Mouse (Mus musculus) heart, embryonic 12.5 days (tissue): ENCODE measurements around the gene Nppa. TPM values are rescaled to one million over a fixed set of nuclear protein-coding genes. Genes with fewer than 3 reads are reported as not detected.

Experiments used
- ATAC-seq: fragments of 200-750 bp; cut with Nextera tagmentation; 2 replicates; pipeline ENCODE4 v1.8.0; 2017; ENCODE audit warnings: moderate TSS enrichment, moderate library complexity; ENCODE audit not compliant: insufficient number of reproducible peaks, low FRiP score
- H3K27ac ChIP-seq: fragments of 300-500 bp; sonication (generic); 2 replicates; pipeline ENCODE4 v1.5.1; 2016; ENCODE audit warnings: mild to moderate bottlenecking, moderate library complexity; ENCODE audit not compliant: poor library complexity, severe bottlenecking
- H3K27me3 ChIP-seq: fragments of 300-500 bp; sonication (generic); replicated peaks from 2 replicates; pipeline ENCODE4 v1.6.1; 2016; ENCODE audit warnings: mild to moderate bottlenecking, moderate library complexity
- H3K36me3 ChIP-seq: fragments of 300-500 bp; sonication (generic); 2 replicates; pipeline ENCODE4 v1.6.1; 2016; ENCODE audit warnings: mild to moderate bottlenecking, moderate library complexity
- H3K4me1 ChIP-seq: fragments of 300-500 bp; sonication (generic); replicated peaks from 2 replicates; pipeline ENCODE4 v1.6.1; 2016; ENCODE audit warnings: mild to moderate bottlenecking
- H3K4me2 ChIP-seq: fragments of 300-500 bp; sonication (generic); 2 replicates; pipeline ENCODE4 v1.6.1; 2016; ENCODE audit warnings: mild to moderate bottlenecking, moderate library complexity
- H3K4me3 ChIP-seq: fragments of 300-500 bp; sonication (generic); 2 replicates; pipeline ENCODE4 v1.5.1; 2016; ENCODE audit warnings: mild to moderate bottlenecking
- H3K9ac ChIP-seq: fragments of 300-500 bp; sonication (generic); 2 replicates; pipeline ENCODE4 v1.6.1; 2016; ENCODE audit warnings: mild to moderate bottlenecking, moderate library complexity
- H3K9me3 ChIP-seq: fragments of 300-500 bp; sonication (generic); replicated peaks from 2 replicates; pipeline ENCODE4 v1.6.1; 2016; ENCODE audit warnings: mild to moderate bottlenecking, moderate library complexity
- WGBS: fragments of 180-500 bp; shearing (Covaris S2); methylation state at CpG from one replicate; pipeline ENCODE4 v1.1.7; 2016; 5-methylcytosine and 5-hydroxymethylcytosine counted together
- polyA plus RNA-seq: library from polyadenylated mRNA; unstranded; fragments of >200 nt; fragmentation: Nextera tagmentation; extraction: Ambion mirVana; gene quantifications from 2 replicates; pipeline ENCODE4 v1.2.1, GENCODE M21; 2016

Gene Nppa
- polyA plus RNA-seq, 1 experiment from 2014 or later, result 5,688 TPM

GRCm38 (mm10) chr4:147978391-147978790, 22.1 kb upstream of the Nppa start:
- ATAC-seq, result no peak
- Histone ChIP-seq H3K9me3 (peaks cover 8% of the 10 kb centered on the region), H3K4me3 (no peak overlapping the region), H3K4me1 (no peaks in the 10 kb centered on the region), H3K36me3 (no peaks in the 10 kb centered on the region), H3K9ac (no peak overlapping the region), H3K27ac (no peak overlapping the region), H3K27me3 (peaks cover 24% of the 10 kb centered on the region; the same call in 1 of the 2 replicates), H3K4me2 (no peak overlapping the region)
- 82% methylated on average over 6 of the region's 6 CpGs for WGBS

- Histone ChIP-seq H3K36me3 (no peaks in the 10 kb centered on the region), H3K27ac (no peak overlapping the region), H3K9me3 (peaks cover 8% of the 10 kb centered on the region), H3K9ac (no peak overlapping the region), H3K4me3 (no peak overlapping the region), H3K4me2 (no peak overlapping the region), H3K4me1 (no peaks in the 10 kb centered on the region), H3K27me3 (peaks cover 23% of the 10 kb centered on the region; the same call in 1 of the 2 replicates)
- 73% methylated on average over 7 of the region's 7 CpGs for WGBS
- ATAC-seq, result no peak
Measured at GRCm38 (mm10) chr4:147979441-147979860, 21.1 kb upstream of the Nppa start.

GRCm38 (mm10) chr4:147985205-147986132, 15.1 kb upstream of the Nppa start, which contains the start of gene Nppb:
TSS of gene Nppb (plus strand) at chr4:147985788.
- peak; percentile 83 for ATAC-seq

GRCm38 (mm10) chr4:147993571-147994095, 6.9 kb upstream of the Nppa start:
- ATAC-seq, result no peak
- Histone ChIP-seq H3K36me3 (no peaks in the 10 kb centered on the region), H3K9me3 (no peaks in the 10 kb centered on the region)

More at GRCm38 (mm10) chr4:147985205-147986132, 15.1 kb upstream of the Nppa start, which contains the start of gene Nppb:
- H3K27ac ChIP-seq, result peak within 1 kb of the TSS; percentile 85
- H3K9me3 ChIP-seq, result no peaks in the 10 kb centered on the region
- H3K4me3 ChIP-seq, result peak within 1 kb of the TSS; percentile 50
- H3K4me1 ChIP-seq, result peaks cover 13% of the 10 kb centered on the region
- H3K36me3 ChIP-seq, result no peaks in the 10 kb centered on the region
- 10% methylated on average over 20 of the region's 20 CpGs for WGBS
- H3K4me2 ChIP-seq, result peak within 1 kb of the TSS; percentile 62
- peaks cover 8% of the 10 kb centered on the region; the same call in 1 of the 2 replicates for H3K27me3 ChIP-seq
- H3K9ac ChIP-seq, result peak within 1 kb of the TSS; percentile 72

GRCm38 (mm10) chr4:147995311-147995710, 5.2 kb upstream of the Nppa start:
- WGBS, result 77% methylated on average over 3 of the region's 3 CpGs
- peaks cover 16% of the 10 kb centered on the region; the same call in 1 of the 2 replicates for H3K27me3 ChIP-seq
- H3K9ac ChIP-seq, result no peak overlapping the region
- no peak overlapping the region for H3K27ac ChIP-seq
- ATAC-seq, result no peak
- no peaks in the 10 kb centered on the region for H3K36me3 ChIP-seq
- H3K4me1 ChIP-seq, result peaks cover 16% of the 10 kb centered on the region
- no peak overlapping the region for H3K4me3 ChIP-seq
- H3K9me3 ChIP-seq, result no peaks in the 10 kb centered on the region
- no peak overlapping the region for H3K4me2 ChIP-seq

More at GRCm38 (mm10) chr4:147993571-147994095, 6.9 kb upstream of the Nppa start:
- peaks cover 10% of the 10 kb centered on the region; the same call in 1 of the 2 replicates for H3K27me3 ChIP-seq
- no peak overlapping the region for H3K4me2 ChIP-seq
- H3K27ac ChIP-seq, result no peak overlapping the region
- H3K4me1 ChIP-seq, result no peaks in the 10 kb centered on the region
- WGBS, result 57% methylated on average over 7 of the region's 7 CpGs
- no peak overlapping the region for H3K9ac ChIP-seq
- H3K4me3 ChIP-seq, result no peak overlapping the region

- Histone ChIP-seq H3K9me3 (no peaks in the 10 kb centered on the region), H3K27me3 (peaks cover 21% of the 10 kb centered on the region; the same call in 1 of the 2 replicates), H3K4me2 (peak overlapping the region; percentile 11), H3K4me3 (peak overlapping the region; percentile 37), H3K4me1 (peaks cover 17% of the 10 kb centered on the region), H3K36me3 (peaks cover 28% of the 10 kb centered on the region), H3K27ac (peak overlapping the region; percentile 50), H3K9ac (peak overlapping the region; percentile 49; the same call in 1 of the 2 replicates)
- WGBS, result 66% methylated on average over 17 of the region's 17 CpGs
- ATAC-seq, result no peak
Measured at GRCm38 (mm10) chr4:148001013-148001789, 679 bp downstream of the Nppa start.

GRCm38 (mm10) chr4:148001866-148002265, 1.3 kb downstream of the Nppa start:
- Histone ChIP-seq H3K9ac (no peak overlapping the region), H3K27ac (peak overlapping the region; percentile 50), H3K27me3 (peaks cover 21% of the 10 kb centered on the region; the same call in 1 of the 2 replicates), H3K9me3 (no peaks in the 10 kb centered on the region), H3K36me3 (peaks cover 34% of the 10 kb centered on the region), H3K4me2 (peak overlapping the region; percentile 11), H3K4me3 (peak overlapping the region; percentile 37), H3K4me1 (peaks cover 17% of the 10 kb centered on the region)
- WGBS, result 40% methylated on average over 8 of the region's 8 CpGs
- ATAC-seq, result no peak

- Histone ChIP-seq H3K4me1 (peaks cover 10% of the 10 kb centered on the region), H3K9me3 (no peaks in the 10 kb centered on the region), H3K27ac (no peak overlapping the region), H3K4me3 (no peak overlapping the region), H3K4me2 (no peak overlapping the region), H3K9ac (no peak overlapping the region), H3K27me3 (peaks cover 10% of the 10 kb centered on the region; the same call in 1 of the 2 replicates), H3K36me3 (peaks cover 59% of the 10 kb centered on the region)
- 83% methylated on average over 7 of the region's 7 CpGs for WGBS
- no peak for ATAC-seq
Measured at GRCm38 (mm10) chr4:148004361-148004760, 3.8 kb downstream of the Nppa start.

GRCm38 (mm10) chr4:148008412-148008811, 7.9 kb downstream of the Nppa start:
- Histone ChIP-seq H3K9ac (no peak overlapping the region), H3K27ac (no peak overlapping the region), H3K4me3 (no peak overlapping the region), H3K36me3 (peaks cover 97% of the 10 kb centered on the region), H3K27me3 (no peaks in the 10 kb centered on the region; the same call in 1 of the 2 replicates), H3K4me2 (no peak overlapping the region), H3K4me1 (no peaks in the 10 kb centered on the region; the same call in 1 of the 2 replicates), H3K9me3 (no peaks in the 10 kb centered on the region)
- WGBS, result 71% methylated on average over 4 of the region's 4 CpGs
- no peak for ATAC-seq

- no peak for ATAC-seq
- WGBS, result 73% methylated on average over 2 of the region's 2 CpGs
- no peaks in the 10 kb centered on the region for H3K9me3 ChIP-seq
- no peak overlapping the region for H3K9ac ChIP-seq
- H3K27me3 ChIP-seq, result no peaks in the 10 kb centered on the region
- H3K4me2 ChIP-seq, result no peak overlapping the region
- no peak overlapping the region for H3K4me3 ChIP-seq
- H3K27ac ChIP-seq, result no peak overlapping the region
- no peaks in the 10 kb centered on the region; the same call in 1 of the 2 replicates for H3K4me1 ChIP-seq
- peaks cover 100% of the 10 kb centered on the region for H3K36me3 ChIP-seq
Measured at GRCm38 (mm10) chr4:148009641-148010040, 9.1 kb downstream of the Nppa start.
